Mouse (Mus musculus): Measurements from ENCODE around the gene Tmem258.
"Not testable (repeated sequence)": the region's sequence is repeated elsewhere in the genome, so short reads cannot be mapped to it uniquely, and the experiment has no call there.

Tmem258 gene

DNA sequence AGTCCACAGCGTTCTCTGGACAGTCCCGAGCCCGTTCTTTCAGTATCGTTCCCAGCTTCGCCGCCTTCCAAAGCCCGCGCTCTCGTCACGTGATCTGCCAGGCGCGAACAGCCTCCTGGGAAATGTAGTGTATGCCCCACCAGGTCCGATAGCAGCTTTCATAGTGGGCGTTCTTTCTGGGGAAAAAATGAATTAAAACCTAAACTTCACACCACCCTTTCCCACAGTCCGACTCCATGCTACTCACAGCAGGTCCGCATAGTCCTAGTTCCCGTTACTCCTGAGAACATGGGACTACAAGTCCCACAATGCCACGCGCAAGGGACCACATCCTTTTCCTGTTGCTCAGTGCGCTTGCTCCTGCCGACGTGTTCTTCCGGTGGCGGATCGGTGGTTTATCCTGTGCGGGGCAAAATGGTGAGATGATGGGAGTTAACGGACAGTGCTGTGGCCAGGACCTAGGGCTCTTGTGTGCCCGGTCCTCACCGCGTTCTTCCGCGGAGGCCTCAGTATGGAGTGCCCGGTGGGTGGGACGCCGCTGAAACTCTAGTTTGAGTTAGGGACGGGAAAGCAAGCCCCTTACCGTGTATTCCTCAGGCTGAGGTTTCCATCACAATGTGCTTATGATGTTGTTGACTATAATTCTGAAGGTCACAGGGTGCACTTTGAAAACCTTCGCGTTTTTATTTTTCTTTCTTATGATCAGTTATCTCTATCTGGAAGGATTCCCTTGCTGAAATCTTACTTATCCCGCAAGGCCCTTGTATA is at the start of gene Tmem258, which contains the start of gene Fen1:
Gene Tmem258, plus strand, starts transcription at position 167 of the 768 bp plus-strand sequence.
Gene Fen1, minus strand, starts transcription at position 322 of the 768 bp plus-strand sequence.
- peak; percentile 98 for DNase-seq (ENCODE audit: low spot score)

DNA sequence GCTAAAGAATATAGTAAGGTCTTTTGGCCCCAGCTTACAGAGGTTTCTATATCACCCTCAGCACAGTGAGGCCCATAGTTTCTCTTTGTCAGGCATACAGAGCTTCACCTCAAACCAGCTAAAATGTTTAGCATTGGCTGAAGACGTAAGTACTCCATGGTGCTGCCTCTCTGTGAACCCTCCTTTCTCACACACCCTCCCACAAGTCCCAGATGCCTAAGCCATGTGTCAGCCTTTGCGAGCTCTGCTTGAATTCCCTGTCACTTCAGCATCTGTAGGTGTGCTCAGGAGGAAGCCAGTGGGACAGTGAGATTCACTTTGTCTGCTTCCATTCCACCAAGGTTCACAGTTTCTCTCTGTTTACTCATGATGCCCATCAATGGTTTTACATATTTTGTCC is 46.1 kb upstream of the Tmem258 start:
- DNase-seq (ENCODE audit: low spot score), result no peak

DNA sequence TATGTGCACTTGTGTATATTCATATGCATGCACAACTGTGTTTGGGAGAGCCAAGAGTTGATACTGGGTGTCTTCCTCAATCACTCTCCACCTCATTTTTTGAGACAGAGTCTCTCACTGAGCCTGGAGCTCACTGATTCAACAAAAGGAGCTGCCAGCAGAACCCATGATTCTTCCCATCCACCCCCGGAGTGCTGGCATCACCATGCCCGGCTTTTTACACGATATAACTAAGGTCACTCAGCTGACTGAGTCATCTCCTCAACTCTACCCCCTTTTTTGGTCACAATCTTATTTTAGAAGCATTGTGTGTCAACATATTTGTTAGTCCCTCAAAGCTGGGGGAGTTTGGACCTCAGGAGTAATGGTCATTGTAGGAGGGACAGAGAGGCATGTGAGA is 39.9 kb upstream of the Tmem258 start:
- DNase-seq (ENCODE audit: low spot score), result no peak

DNA sequence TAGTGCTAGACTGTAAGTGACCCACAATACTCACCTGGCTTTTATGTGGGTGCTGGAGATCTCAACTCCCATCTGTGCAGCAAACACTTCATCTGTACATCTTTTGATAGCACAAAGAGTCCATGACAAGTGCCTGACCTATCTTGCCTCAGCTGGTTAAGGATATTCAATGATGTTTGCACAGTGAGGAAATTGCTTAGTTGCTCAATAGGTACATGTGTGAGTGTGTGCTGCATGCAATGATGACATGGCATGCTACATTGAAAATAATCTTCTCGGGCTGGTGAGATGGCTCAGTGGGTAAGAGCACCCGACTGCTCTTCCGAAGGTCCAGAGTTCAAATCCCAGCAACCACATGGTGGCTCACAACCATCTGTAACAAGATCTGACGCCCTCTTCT is 37.9 kb upstream of the Tmem258 start:
- DNase-seq (ENCODE audit: low spot score), result not testable (repeated sequence)

DNA sequence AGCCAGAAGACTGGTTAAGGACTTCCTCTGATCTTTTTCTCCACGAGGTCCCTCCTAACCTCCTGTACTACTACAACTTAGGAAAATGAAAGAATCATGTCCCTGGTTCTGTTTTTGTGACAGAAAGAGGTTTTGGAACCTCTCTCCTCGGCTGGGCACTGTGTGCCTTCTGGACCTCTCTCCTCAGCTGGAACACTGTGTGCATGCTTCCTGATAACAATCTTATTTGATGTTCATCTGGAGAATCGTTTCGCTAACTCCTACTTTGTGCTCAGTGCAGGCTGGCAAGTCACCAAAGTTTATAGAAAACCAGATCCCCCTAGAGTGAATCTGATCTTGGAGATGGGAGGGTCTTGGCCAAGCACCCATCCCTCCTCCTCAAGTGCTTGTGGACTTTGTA is 36.7 kb upstream of the Tmem258 start:
- DNase-seq (ENCODE audit: low spot score), result no peak

DNA sequence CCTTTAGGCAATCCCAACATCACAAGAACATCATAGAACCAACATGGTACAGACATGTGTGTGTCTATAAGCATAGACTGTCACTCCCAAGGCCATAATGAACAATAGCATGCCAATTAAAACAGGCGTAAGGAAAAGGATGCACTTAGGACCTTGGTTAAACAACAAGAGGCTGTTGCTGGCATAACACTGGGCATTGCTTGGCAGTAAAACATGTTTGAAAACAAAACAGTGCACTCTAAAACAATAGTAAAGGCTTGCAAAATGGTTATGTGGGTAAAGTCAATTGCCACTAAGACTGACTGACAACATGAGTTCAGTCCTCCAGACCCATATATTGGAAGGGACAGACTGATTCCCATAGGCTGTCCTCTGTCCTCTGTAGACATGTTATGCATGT is 35.9 kb upstream of the Tmem258 start:
- DNase-seq (ENCODE audit: low spot score), result no peak

DNA sequence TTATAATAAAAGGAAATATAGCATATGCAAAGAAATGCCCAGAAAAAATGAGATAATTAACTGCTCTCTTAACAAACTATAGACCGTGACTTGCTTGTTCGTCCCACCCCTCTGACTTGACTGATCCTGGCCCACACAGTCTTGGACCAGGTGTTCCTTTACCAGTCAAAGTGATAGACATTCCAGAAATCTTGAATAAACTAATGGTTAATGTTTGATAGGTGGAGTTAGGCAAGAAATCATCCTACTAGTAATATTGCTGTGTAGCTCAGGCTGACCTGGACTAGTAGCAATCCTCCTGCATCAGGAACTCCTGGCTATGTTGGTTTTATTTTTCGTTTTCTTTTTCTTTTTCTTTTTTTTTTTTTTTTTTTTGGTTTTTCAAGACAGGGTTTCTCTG is 35.4 kb upstream of the Tmem258 start:
- no peak for DNase-seq (ENCODE audit: low spot score)

DNA sequence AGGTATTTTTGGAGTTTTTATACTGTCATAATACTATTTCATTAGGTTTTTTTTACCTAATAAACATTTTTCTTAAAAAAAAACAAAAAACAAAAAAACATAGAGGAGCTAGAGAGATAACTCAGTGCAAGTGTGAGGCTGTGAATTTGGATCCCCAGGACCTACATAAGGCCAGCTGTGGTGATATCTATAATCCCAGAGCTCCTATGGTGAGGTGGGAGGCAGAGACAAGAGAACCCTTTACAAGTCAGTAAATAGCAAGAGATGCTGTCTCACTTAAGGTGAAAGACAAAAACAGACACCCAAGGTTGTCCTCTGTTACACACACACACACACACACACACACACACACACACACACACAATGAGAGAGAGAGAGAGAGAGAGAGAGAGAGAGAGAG is 34.6 kb upstream of the Tmem258 start:
- no peak for DNase-seq (ENCODE audit: low spot score)

DNA sequence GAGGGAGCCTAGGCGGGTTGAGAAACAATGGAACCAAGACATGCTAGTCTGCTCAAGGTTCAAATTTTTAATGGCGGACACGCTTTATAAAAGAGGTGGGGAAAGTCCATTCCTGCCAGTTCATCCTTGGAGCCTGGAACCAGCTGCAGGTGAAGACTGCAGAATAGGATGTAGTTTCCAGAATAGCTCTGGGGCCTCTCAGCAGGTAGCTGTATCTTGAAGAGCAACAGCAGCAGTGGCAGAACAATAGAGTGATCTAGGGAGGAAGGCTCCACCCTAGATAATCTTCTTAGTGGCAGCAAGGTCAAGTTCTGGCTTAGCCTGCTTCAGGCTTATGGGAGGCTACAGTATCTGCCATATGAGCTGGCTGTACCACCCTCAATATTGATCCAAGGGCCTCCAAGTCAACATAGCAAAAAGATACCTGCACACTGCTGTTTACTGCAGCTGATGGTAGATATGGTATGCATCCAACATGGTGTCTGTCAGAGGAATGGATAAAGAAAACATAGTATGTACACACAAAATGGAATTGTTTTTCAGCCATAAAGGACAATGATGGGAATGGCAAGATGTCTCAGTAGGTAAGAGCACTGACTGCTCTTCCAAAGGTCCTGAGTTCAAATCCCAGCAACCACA is 34.0 kb upstream of the Tmem258 start:
- DNase-seq (ENCODE audit: low spot score), result not testable (repeated sequence)

DNA sequence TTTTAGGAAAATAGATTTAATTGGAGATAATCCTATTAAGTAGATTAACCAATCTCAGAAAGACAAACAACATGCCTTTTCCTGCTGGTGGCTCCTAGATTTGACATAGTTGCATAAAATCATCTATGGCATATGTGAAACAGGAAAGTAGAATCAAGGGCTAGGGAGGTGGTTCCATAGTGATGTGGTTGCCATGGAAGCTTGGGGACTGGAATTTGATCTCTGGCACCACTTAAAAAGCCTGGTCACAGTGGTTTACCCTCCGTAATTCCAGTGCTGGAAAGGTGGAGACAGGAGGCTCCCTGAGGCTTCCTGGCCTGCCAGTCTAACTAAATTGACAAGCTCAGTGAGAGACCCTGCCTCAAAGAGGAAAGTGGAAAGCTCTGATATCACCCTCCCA is 33.3 kb upstream of the Tmem258 start:
- no peak for DNase-seq (ENCODE audit: low spot score)

DNA sequence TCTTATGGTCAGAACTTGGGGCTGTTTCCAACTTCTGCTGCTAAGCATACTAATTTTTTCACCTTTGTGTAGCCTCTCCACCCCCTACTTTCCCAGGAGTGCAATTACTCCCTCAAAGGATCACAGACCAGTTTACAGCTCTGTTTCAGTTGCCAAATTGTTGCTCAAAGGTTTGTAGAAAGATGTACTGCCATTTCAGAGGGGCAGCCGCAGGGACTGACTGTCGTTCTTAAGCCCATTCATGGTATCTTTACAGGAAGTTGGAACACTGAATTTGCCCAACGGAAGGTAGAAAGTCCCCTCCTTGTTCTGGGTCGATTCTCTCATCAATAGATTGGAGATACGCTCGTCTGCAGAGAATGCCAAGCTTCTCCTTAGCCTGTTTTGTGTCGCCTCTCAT is 32.5 kb upstream of the Tmem258 start:
- no peak for DNase-seq (ENCODE audit: low spot score)

DNA sequence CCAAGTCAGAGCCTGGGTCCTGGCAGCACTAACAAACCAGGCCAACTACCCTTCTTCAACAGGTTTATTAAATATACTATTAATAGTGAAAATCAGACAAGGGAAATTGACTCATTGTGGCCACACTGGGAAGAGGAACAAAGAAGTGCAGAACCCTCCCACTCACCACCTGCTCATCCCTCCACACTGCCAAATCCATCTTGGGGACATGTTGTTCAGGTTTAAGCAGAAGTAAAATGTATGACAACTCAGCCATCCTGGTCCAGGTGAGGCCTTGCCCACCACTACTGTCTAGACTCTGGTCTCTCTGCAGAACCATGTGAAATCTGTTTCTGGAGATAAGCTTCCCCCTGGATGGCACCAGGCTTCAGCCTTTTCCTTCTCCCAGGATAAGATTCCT is 32.0 kb upstream of the Tmem258 start:
- peak; percentile 68 for DNase-seq (ENCODE audit: low spot score)

DNA sequence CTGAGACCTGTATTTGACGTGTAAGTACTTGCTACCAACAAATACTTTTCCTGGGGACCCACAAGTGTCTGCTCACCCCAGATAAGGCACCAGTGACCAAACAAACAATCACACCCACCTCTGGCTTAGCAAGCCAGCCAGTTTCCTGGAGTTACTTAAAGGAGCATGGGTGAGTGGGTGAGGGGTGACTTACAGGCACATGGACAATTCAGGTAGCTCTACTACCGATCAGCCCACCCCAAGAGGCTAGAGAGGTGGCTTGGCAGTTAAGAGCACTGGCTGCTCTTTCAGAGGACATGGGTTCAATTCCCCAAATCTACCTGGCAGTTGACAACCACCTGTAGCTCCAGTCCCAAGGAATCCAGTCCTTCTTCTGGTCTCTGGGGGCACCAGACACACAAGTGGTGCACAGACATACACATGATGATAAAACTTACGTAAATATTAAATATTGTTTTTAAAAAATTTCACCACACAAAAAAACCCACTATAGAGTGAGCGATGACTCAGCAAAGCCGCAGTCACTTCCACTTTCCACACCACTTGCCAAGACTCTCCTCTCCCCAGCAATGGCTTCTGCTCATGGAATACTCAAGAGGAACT is 30.6 kb upstream of the Tmem258 start:
- DNase-seq (ENCODE audit: low spot score), result no peak

DNA sequence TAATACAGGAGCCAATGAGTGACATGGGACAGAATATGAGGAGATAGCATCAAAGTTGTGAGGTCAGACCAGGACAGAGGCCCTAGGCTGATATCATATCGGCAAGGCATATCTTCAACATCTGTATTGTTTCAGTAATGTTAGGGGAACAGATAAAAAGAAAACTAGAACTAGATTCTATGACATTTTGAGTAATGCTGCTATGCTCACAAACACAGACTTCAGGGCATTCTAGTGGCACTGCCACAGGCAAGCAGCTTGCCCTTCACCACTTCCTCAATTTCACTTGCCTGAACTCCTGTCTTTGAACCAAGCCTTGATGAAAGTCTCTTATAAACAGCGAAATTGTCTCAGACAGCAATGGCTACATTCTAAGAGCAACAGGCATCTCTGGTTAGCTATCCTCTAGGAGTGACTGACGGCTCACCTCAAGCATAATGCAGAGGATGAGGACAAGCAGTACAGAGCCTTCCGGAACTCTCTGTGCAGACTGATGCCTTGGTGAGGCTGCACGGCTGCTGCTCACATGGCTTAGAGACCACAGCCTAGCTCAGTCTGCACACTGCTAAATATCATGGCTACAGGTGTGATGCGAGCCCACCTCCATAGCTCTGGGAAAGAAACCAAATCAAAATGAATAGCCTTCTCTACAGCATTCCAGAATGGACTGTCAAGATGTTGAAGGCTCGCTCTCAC is 29.8 kb upstream of the Tmem258 start:
- no peak for DNase-seq (ENCODE audit: low spot score)

DNA sequence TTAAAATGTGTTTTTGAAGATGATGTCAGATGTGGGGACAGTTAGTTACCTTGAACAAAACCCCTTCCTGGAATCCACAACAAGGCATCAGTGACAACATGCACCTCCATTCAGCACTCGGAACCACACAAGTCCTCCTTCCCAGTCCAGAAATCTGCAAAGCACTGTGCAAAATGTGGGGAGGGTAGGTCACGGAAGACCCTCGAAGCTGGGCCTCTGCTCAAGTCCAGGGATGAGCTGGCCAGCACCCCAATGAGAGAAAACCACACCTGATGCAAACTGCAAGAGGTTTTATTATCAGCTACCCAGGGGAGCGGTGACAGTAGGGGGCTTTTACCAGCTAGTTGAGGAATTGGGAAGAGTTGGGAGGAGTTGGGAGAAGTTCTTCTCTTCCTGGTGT is 28.9 kb upstream of the Tmem258 start:
- no peak for DNase-seq (ENCODE audit: low spot score)

DNA sequence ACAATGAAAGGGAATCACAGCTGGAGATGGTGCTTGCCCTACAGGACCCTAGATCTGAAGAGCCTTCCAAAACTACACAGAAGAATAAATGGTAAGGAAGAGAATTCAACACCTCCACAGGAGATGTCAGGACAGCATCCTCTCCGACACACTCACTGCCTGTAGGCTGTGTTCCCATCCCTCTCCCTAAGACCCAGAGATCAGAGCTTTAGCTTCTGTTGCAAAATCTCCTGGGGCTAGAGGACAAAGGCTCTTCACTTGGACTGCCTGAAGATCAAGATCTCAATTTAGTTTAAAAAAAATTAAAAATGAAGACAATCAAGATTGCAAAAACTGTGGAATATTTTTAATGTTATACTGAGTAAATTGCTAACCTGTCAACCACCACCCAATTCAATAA is 27.3 kb upstream of the Tmem258 start:
- no peak for DNase-seq (ENCODE audit: low spot score)

DNA sequence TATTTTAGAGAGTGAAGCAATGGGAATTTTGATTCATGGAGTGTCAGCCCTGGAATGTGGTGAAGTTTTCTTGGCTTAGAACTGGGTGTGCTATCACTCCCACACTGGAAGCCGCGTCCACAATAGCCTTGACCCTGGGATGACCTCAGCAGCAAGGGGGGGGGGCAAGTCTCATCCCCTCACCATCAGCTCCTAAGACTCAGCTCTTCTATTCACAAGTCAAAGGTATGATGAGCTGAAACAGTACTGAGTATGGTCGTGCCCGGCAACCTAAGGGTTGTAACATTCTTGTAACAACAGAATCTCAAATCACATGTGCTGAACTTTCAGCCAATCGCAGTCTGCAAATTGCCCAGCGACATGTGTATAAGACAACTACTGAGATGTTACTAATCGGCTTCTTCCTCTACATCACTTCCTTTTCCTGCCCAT is 26.9 kb upstream of the Tmem258 start:
- no peak for DNase-seq (ENCODE audit: low spot score)

DNA sequence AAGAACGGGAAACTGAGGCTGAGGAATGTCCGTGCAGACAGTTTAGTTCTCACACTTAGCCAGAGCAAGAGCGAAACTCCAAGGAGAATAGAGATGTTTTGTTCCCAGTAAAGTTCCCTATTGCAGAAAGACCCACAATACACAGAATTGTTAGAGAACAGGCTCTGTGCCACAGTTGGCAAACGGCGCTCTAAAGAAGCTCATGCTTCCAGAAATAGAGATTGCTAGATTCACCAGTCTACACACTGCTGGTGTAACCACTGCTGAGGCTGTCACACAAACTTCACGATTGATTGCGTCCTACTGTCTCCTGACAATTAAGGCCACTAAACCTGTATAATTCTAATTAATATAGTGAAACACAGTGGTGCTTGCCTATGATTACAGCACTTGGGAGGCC is 22.6 kb upstream of the Tmem258 start:
- no peak for DNase-seq (ENCODE audit: low spot score)

DNA sequence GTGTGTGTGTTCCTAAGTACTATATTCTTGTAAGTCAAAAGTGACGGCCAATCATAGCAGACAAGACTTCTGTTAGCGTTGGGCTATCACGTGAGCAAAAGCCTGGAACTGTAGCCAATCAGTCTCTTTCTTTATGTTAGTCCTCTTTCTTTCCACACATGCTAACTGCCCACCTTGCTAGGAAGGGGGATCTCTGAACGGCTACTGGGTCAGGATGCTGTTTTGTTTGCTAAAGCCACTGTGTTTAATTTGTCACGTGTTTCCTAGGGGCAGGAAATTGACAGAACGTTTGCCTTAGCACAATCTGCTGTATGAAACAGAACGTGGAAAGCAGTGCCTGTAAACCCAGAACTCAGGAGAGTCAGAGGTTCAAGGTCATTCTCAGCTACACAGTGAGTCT is 21.7 kb upstream of the Tmem258 start:
- DNase-seq (ENCODE audit: low spot score), result no peak

DNA sequence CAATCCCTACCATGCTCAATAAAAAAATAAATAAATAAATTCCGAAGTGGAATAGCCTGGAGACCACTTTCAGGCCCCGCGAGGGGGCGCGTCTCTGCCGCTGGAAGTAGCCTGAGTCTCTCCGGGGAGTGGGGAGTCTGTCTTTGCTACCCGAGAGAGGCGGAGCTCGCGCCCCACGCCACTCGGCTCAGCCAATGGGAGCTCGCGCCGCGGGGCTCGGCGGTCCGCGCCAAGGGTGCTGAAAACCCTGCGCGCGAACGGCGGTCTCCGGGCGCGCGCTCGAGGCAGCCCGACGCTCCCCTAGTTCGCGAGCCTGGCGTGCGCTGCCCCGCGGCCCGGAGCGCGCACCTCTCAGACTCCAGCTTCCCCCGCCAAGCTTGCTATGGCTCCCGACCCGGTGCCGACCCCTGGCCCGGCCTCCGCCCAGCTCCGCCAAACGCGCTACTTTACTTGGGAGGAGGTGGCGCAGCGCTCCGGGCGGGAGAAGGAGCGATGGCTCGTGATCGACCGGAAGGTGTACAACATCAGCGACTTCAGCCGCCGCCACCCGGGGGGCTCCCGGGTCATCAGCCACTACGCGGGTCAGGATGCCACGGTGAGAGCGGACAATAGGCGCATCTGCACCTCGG is 21.0 kb upstream of the Tmem258 start, which contains the start of gene Fads1:
Gene Fads1, plus strand, starts transcription at position 219 of the 629 bp plus-strand sequence.
- DNase-seq (ENCODE audit: low spot score), result peak; percentile 79

DNA sequence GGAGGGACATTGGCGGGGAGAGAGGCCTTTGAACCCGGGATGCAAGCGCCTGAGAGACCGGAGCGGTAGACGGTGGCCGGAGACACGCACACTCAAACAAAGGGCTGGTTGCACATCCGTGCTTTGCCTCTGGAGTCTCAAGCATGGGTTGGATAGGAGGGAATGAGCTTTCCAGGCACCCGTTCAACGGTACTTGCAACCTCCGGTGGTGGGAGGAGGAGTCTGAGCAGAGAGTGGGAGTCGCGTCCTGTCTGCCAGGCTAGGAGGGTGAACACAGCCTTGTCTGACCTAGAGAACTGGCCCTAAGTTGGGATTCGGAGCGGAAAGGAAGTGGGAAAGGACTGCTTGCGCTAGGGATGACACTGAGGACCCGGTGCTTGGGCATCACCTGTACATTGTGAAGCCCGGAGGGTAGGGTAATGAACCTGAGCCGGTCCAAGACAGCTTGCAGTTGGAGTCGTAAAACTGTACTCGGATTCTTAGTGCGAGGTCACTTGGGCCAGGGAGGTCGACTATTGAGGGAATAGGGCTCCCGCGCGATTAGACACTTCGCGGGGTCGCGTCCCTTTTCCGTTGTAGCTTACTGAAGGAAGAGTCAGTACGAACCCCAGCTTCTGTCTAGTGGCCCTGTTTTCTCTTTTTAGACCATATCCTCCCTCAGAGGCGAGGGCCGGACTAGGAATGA is 20.4 kb upstream of the Tmem258 start:
- no peak for DNase-seq (ENCODE audit: low spot score)

DNA sequence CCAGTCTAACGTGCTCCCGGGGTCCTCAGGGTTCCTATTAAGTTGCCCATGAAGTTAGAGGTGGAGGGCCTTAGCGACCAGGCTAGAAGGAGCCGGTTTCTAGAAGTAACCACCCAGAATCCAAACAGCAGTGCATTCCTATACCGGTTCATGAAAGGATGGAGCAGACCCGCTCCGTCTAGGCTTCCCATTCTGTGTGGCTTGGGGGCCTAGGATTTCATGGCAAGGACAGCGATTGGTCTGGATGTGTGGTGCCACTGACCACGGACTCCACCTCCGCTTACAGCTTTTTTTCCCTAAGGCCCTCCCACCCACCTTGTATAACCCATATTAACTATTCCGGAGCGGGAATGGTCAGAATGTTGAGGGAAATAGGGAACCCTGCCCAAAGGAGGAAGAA is 19.7 kb upstream of the Tmem258 start:
- no peak for DNase-seq (ENCODE audit: low spot score)

All from layer of hippocampus, adult 9-10 months (tissue).